Mouse (Mus musculus): Measurements from ENCODE around the gene Adarb2. TPM values are rescaled to one million over a fixed set of nuclear protein-coding genes. Genes with fewer than 3 reads are reported as not detected.

The Adarb2 gene
- polyA plus RNA-seq, 1 experiment from 2014 or later: 0.40 TPM

GRCm38 (mm10) chr13:8698451-8698850 lies 495.8 kb downstream of the Adarb2 start:
- Histone ChIP-seq H3K27ac (ENCODE audit: low read depth, low read length) (no peak overlapping the region), H3K9me3 (replicated peaks; ENCODE audit: control insufficient read depth, low read length) (no peaks in the 10 kb centered on the region), H3K4me3 (ENCODE audit: low read depth, low read length) (no peak overlapping the region), H3K36me3 (ENCODE audit: control insufficient read depth, insufficient read depth, low read length) (no peaks in the 10 kb centered on the region), H3K4me2 (no peak overlapping the region), H3K27me3 (ENCODE audit: control insufficient read depth, insufficient read depth, low read length) (no peaks in the 10 kb centered on the region), H3K4me1 (ENCODE audit: control insufficient read depth, insufficient read depth, low read length) (no peaks in the 10 kb centered on the region), H3K9ac (ENCODE audit: low read depth, low read length) (no peak overlapping the region)
- no peak for ATAC-seq (replicated peaks; ENCODE audit: insufficient number of reproducible peaks, low FRiP score, low TSS enrichment)
- 82% methylated on average over 5 of the region's 5 CpGs for WGBS (ENCODE audit: insufficient replicate concordance)

DNA sequence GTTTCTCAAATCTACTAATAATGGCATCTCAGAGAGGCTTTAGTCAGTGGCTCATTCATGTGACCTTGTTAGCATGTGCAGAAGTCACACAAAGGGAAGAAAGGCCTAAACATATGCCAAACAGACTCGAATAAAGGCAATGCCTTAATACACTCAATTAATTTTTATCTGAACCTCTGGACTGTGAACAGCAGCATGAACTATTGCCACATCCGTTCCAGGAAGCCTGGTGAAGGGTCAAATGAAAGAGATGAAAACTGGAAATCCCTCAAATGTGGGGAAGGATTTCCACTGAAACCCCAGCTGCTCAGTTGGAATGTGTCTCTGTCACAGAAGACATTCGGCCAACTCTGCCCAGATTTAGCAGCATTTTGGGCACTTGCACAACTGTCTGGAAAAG lies 497.2 kb downstream of the Adarb2 start:
- WGBS (ENCODE audit: insufficient replicate concordance): 70% methylated on average over 3 of the region's 3 CpGs

GRCm38 (mm10) chr13:8700981-8701380 lies 498.3 kb downstream of the Adarb2 start:
- no peak overlapping the region for H3K27ac ChIP-seq (ENCODE audit: low read depth, low read length)
- 65% methylated on average over 4 of the region's 4 CpGs for WGBS (ENCODE audit: insufficient replicate concordance)
- ATAC-seq (replicated peaks; ENCODE audit: insufficient number of reproducible peaks, low FRiP score, low TSS enrichment): no peak
- H3K27me3 ChIP-seq (ENCODE audit: control insufficient read depth, insufficient read depth, low read length): no peaks in the 10 kb centered on the region
- H3K4me3 ChIP-seq (ENCODE audit: low read depth, low read length): no peak overlapping the region
- H3K9me3 ChIP-seq (replicated peaks; ENCODE audit: control insufficient read depth, low read length): no peaks in the 10 kb centered on the region
- no peak overlapping the region for H3K9ac ChIP-seq (ENCODE audit: low read depth, low read length)
- H3K4me1 ChIP-seq (ENCODE audit: control insufficient read depth, insufficient read depth, low read length): no peaks in the 10 kb centered on the region
- no peak overlapping the region for H3K4me2 ChIP-seq
- H3K36me3 ChIP-seq (ENCODE audit: control insufficient read depth, insufficient read depth, low read length): no peaks in the 10 kb centered on the region

More for the DNA sequence above, 497.2 kb downstream of the Adarb2 start:
- Histone ChIP-seq H3K27ac (ENCODE audit: low read depth, low read length) (no peak overlapping the region), H3K9me3 (replicated peaks; ENCODE audit: control insufficient read depth, low read length) (no peaks in the 10 kb centered on the region), H3K4me3 (ENCODE audit: low read depth, low read length) (no peak overlapping the region), H3K27me3 (ENCODE audit: control insufficient read depth, insufficient read depth, low read length) (no peaks in the 10 kb centered on the region), H3K4me2 (no peak overlapping the region), H3K36me3 (ENCODE audit: control insufficient read depth, insufficient read depth, low read length) (no peaks in the 10 kb centered on the region), H3K4me1 (ENCODE audit: control insufficient read depth, insufficient read depth, low read length) (no peaks in the 10 kb centered on the region), H3K9ac (ENCODE audit: low read depth, low read length) (no peak overlapping the region)
- ATAC-seq (replicated peaks; ENCODE audit: insufficient number of reproducible peaks, low FRiP score, low TSS enrichment): no peak

- WGBS (ENCODE audit: insufficient replicate concordance): 58% methylated on average over 4 of the region's 4 CpGs
- H3K27ac ChIP-seq (ENCODE audit: low read depth, low read length): no peak overlapping the region
- no peak overlapping the region for H3K4me2 ChIP-seq
- no peak overlapping the region for H3K9ac ChIP-seq (ENCODE audit: low read depth, low read length)
- no peak overlapping the region for H3K4me3 ChIP-seq (ENCODE audit: low read depth, low read length)
- no peaks in the 10 kb centered on the region for H3K36me3 ChIP-seq (ENCODE audit: control insufficient read depth, insufficient read depth, low read length)
- ATAC-seq (replicated peaks; ENCODE audit: insufficient number of reproducible peaks, low FRiP score, low TSS enrichment): no peak
- no peaks in the 10 kb centered on the region for H3K4me1 ChIP-seq (ENCODE audit: control insufficient read depth, insufficient read depth, low read length)
- H3K27me3 ChIP-seq (ENCODE audit: control insufficient read depth, insufficient read depth, low read length): no peaks in the 10 kb centered on the region
- no peaks in the 10 kb centered on the region for H3K9me3 ChIP-seq (replicated peaks; ENCODE audit: control insufficient read depth, low read length)
These were observed 502.6 kb downstream of the Adarb2 start for GRCm38 (mm10) chr13:8705296-8705695.

DNA sequence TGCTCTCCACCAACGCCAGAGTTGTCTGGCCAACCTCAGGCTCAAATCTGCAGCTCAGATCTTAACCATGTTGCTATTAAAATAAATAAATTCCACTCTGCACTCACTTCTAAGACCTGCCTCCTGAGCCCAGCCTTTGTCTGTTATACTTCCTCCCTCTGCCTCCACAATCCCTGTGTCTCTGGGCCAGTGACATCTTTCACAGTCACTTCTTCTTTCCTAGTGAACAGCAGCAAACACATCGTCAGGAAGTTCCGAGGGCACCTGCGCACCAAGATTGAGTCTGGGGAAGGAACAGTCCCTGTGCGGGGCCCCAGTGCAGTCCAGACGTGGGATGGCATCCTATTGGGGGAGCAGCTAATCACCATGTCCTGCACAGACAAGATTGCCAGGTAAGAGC lies 510.7 kb downstream of the Adarb2 start:
- 72% methylated on average over 6 of the region's 6 CpGs for WGBS (ENCODE audit: insufficient replicate concordance)

DNA sequence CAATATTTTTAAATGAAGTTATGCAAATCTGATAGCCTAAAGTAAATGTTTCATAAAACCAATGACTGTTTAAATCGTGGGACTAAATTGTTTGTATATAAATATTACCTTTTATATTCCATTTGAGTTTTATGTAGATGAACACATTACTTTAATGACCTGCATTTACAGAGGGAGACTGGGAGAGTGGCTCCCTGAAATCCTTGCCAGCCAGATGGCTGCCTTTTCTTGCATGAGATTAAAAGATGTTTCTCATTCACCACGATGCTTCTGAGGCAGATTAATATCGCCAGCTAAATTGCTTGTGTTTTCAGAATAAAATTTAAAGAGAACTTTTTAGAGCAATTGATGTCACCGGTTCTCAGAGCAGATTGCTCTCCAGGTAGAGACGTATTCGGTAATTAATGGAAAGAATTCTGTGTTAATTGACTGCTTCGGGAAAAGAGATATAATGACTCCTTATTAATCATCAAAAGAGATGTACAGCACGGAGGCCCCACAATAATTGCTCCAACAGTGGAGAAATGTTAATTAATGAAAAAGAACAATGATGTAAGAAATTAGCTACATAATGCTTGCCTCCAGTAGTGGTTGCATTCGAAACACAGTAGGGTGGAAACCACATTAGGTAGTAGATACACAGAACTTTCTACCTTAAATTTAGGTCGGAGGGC lies 527.4 kb downstream of the Adarb2 start:
- Histone ChIP-seq H3K36me3 (ENCODE audit: control insufficient read depth, insufficient read depth, low read length) (no peaks in the 10 kb centered on the region), H3K9ac (ENCODE audit: low read depth, low read length) (no peak overlapping the region), H3K9me3 (replicated peaks; ENCODE audit: control insufficient read depth, low read length) (no peaks in the 10 kb centered on the region), H3K27me3 (ENCODE audit: control insufficient read depth, insufficient read depth, low read length) (no peaks in the 10 kb centered on the region), H3K27ac (ENCODE audit: low read depth, low read length) (no peak overlapping the region), H3K4me2 (no peak overlapping the region), H3K4me1 (ENCODE audit: control insufficient read depth, insufficient read depth, low read length) (no peaks in the 10 kb centered on the region), H3K4me3 (ENCODE audit: low read depth, low read length) (no peak overlapping the region)
- WGBS (ENCODE audit: insufficient replicate concordance): 80% methylated on average over 10 of the region's 10 CpGs
- ATAC-seq (replicated peaks; ENCODE audit: insufficient number of reproducible peaks, low FRiP score, low TSS enrichment): no peak

More for the DNA sequence above, 510.7 kb downstream of the Adarb2 start:
- no peaks in the 10 kb centered on the region for H3K9me3 ChIP-seq (replicated peaks; ENCODE audit: control insufficient read depth, low read length)
- no peak overlapping the region for H3K4me3 ChIP-seq (ENCODE audit: low read depth, low read length)
- H3K4me2 ChIP-seq: no peak overlapping the region
- H3K27me3 ChIP-seq (ENCODE audit: control insufficient read depth, insufficient read depth, low read length): no peaks in the 10 kb centered on the region
- H3K36me3 ChIP-seq (ENCODE audit: control insufficient read depth, insufficient read depth, low read length): no peaks in the 10 kb centered on the region
- no peak for ATAC-seq (replicated peaks; ENCODE audit: insufficient number of reproducible peaks, low FRiP score, low TSS enrichment)
- H3K9ac ChIP-seq (ENCODE audit: low read depth, low read length): no peak overlapping the region
- no peak overlapping the region for H3K27ac ChIP-seq (ENCODE audit: low read depth, low read length)
- no peaks in the 10 kb centered on the region for H3K4me1 ChIP-seq (ENCODE audit: control insufficient read depth, insufficient read depth, low read length)

GRCm38 (mm10) chr13:8737139-8737865 lies 534.6 kb downstream of the Adarb2 start:
- no peaks in the 10 kb centered on the region for H3K9me3 ChIP-seq (replicated peaks; ENCODE audit: control insufficient read depth, low read length)
- WGBS (ENCODE audit: insufficient replicate concordance): 62% methylated on average over 5 of the region's 5 CpGs
- no peak overlapping the region for H3K9ac ChIP-seq (ENCODE audit: low read depth, low read length)
- no peak overlapping the region for H3K4me3 ChIP-seq (ENCODE audit: low read depth, low read length)
- no peak overlapping the region for H3K4me2 ChIP-seq
- no peaks in the 10 kb centered on the region for H3K27me3 ChIP-seq (ENCODE audit: control insufficient read depth, insufficient read depth, low read length)
- ATAC-seq (replicated peaks; ENCODE audit: insufficient number of reproducible peaks, low FRiP score, low TSS enrichment): no peak
- H3K36me3 ChIP-seq (ENCODE audit: control insufficient read depth, insufficient read depth, low read length): no peaks in the 10 kb centered on the region
- H3K27ac ChIP-seq (ENCODE audit: low read depth, low read length): no peak overlapping the region
- H3K4me1 ChIP-seq (ENCODE audit: control insufficient read depth, insufficient read depth, low read length): no peaks in the 10 kb centered on the region

DNA sequence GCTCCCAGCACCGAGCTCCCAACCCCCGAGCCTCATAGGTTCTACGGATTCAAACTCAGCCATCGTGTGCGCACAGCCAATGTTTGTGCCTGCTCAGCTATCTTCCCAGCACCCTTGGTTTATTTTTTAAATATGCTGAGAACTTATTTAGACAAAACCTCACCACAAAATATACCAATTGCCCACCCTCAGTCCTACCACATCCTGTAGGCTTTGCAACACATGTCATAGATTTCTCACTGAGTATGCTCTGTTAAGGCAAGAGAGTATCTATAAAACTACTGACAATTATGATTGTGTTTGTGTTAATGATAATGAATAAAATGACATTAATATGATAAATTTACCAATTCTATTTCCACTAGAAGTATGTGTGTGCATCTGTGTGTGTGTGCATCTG lies 540.1 kb downstream of the Adarb2 start:
- no peak overlapping the region for H3K4me3 ChIP-seq (ENCODE audit: low read depth, low read length)
- no peak overlapping the region for H3K4me2 ChIP-seq
- ATAC-seq (replicated peaks; ENCODE audit: insufficient number of reproducible peaks, low FRiP score, low TSS enrichment): no peak
- H3K9ac ChIP-seq (ENCODE audit: low read depth, low read length): no peak overlapping the region
- no peaks in the 10 kb centered on the region for H3K4me1 ChIP-seq (ENCODE audit: control insufficient read depth, insufficient read depth, low read length)
- WGBS (ENCODE audit: insufficient replicate concordance): 85% methylated on average over 5 of the region's 5 CpGs
- H3K27ac ChIP-seq (ENCODE audit: low read depth, low read length): no peak overlapping the region
- no peaks in the 10 kb centered on the region for H3K36me3 ChIP-seq (ENCODE audit: control insufficient read depth, insufficient read depth, low read length)
- H3K9me3 ChIP-seq (replicated peaks; ENCODE audit: control insufficient read depth, low read length): no peaks in the 10 kb centered on the region
- H3K27me3 ChIP-seq (ENCODE audit: control insufficient read depth, insufficient read depth, low read length): no peaks in the 10 kb centered on the region

DNA sequence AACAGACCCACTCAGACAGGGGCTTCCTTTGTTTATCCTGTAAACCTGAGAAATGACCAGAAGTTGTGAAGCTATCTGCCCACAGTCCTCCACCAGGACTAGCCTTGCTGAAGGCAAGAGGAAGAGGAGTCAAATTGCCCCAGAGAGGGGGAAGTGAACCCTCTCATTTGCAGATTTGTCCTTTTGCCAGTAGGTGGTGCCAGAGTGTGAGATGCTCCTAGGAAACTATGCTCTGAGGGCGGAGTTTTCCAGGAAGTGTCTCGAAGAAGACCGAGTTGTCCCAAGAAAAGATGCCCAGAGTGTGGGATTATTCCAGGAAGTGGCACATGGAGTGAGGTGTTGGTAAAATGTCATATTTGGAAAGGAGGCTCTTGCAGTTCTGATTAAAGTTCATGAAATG lies 541.9 kb downstream of the Adarb2 start:
- H3K36me3 ChIP-seq (ENCODE audit: control insufficient read depth, insufficient read depth, low read length): no peaks in the 10 kb centered on the region

More for the DNA sequence above, 541.9 kb downstream of the Adarb2 start:
- Histone ChIP-seq H3K4me1 (ENCODE audit: control insufficient read depth, insufficient read depth, low read length) (no peaks in the 10 kb centered on the region), H3K4me2 (no peak overlapping the region), H3K9me3 (replicated peaks; ENCODE audit: control insufficient read depth, low read length) (no peaks in the 10 kb centered on the region), H3K9ac (ENCODE audit: low read depth, low read length) (no peak overlapping the region), H3K27me3 (ENCODE audit: control insufficient read depth, insufficient read depth, low read length) (no peaks in the 10 kb centered on the region), H3K4me3 (ENCODE audit: low read depth, low read length) (no peak overlapping the region), H3K27ac (ENCODE audit: low read depth, low read length) (no peak overlapping the region)
- 55% methylated on average over 3 of the region's 3 CpGs for WGBS (ENCODE audit: insufficient replicate concordance)
- no peak for ATAC-seq (replicated peaks; ENCODE audit: insufficient number of reproducible peaks, low FRiP score, low TSS enrichment)
